Mouse (Mus musculus) thymus, adult 2 months (tissue): Measurements from ENCODE around the gene Fcor.

ENCODE experiments used
- CTCF ChIP-seq: fragments of 200-500 bp; IDR thresholded peaks from 2 replicates; pipeline ENCODE4 v1.5.1; 2012; ENCODE audit warnings: mild to moderate bottlenecking, control low read depth, low read length, moderate library complexity, borderline replicate concordance; ENCODE audit not compliant: control insufficient read depth, poor library complexity, insufficient read depth; ENCODE audit errors: extremely low read depth
- POLR2A ChIP-seq: fragments of 200-500 bp; IDR thresholded peaks from 2 replicates; pipeline ENCODE4 v1.6.1; 2012; ENCODE audit warnings: mild to moderate bottlenecking, low read length, control low read depth, moderate library complexity; ENCODE audit not compliant: control insufficient read depth, poor library complexity, insufficient read depth; ENCODE audit errors: extremely low read depth

- TF ChIP-seq CTCF: no peak
- no peak for TF ChIP-seq POLR2A
Observed at GRCm38 (mm10) chr8:3631478-3631875, 40.7 kb downstream of the Fcor start.
